Mouse (Mus musculus) adrenal gland, adult 10 weeks (tissue): ENCODE measurements around the gene Smarcc2. TPM values are rescaled to one million over a fixed set of nuclear protein-coding genes. Genes with fewer than 3 reads are reported as not detected.

Experiments
- polyA plus RNA-seq: library from polyadenylated mRNA; stranded (reverse); fragments of 350-450 nt; fragmentation: Illumina TruSeq; extraction: RNeasy Lipid Tissue Mini Kit (QIAGEN cat#74804); gene quantifications from one replicate; pipeline ENCODE4 v1.2.3, GENCODE M21; 2014; ENCODE audit warnings: low read depth, low replicate concordance

Smarcc2 gene
- 50.5 TPM for polyA plus RNA-seq

GRCm38 (mm10) chr10:128458719-128459408, at the start of gene Smarcc2:
Gene Smarcc2 (plus strand): TSS chr10:128459248.

GRCm38 (mm10) chr10:128411211-128412054, 47.6 kb upstream of the Smarcc2 start, which contains the start of the genes Nabp2 and Rnf41:
Gene Nabp2 (minus strand): TSS chr10:128411492.
Gene Rnf41 (plus strand): TSS chr10:128411657.

GRCm38 (mm10) chr10:128493695-128494666, 34.9 kb downstream of the Smarcc2 start, which contains the start of gene Myl6:
Gene Myl6 (minus strand): TSS chr10:128494145.

GRCm38 (mm10) chr10:128498590-128498989, 39.5 kb downstream of the Smarcc2 start, which contains the start of gene Myl6b:
Gene Myl6b (minus strand): TSS chr10:128498685.

GRCm38 (mm10) chr10:128525671-128526308, 66.7 kb downstream of the Smarcc2 start, which contains the start of gene Esyt1:
Gene Esyt1 (minus strand): TSS chr10:128525871.

Other genes with a start within 250 kb of the Smarcc2 start
- gene Spryd4, start 247.4 kb upstream of the Smarcc2 start, polyA plus RNA-seq: 9.9 TPM
- gene Mip, start 233.4 kb upstream of the Smarcc2 start, polyA plus RNA-seq: not detected
- gene Timeless, start 227.2 kb upstream of the Smarcc2 start, polyA plus RNA-seq: 1.7 TPM
- gene Apon, start 205.2 kb upstream of the Smarcc2 start, polyA plus RNA-seq: not detected
- gene Apof, start 190.6 kb upstream of the Smarcc2 start, polyA plus RNA-seq: 7.3 TPM
- gene Stat2, start 188.7 kb upstream of the Smarcc2 start, polyA plus RNA-seq: 16.5 TPM
- gene Il23a, start 160.5 kb upstream of the Smarcc2 start, polyA plus RNA-seq: not detected
- 7.5 TPM for gene Pan2, start 155.9 kb upstream of the Smarcc2 start, polyA plus RNA-seq
- 51.6 TPM for gene Cnpy2, start 136.8 kb upstream of the Smarcc2 start, polyA plus RNA-seq
- 151 TPM for gene Cs, start 121.5 kb upstream of the Smarcc2 start, polyA plus RNA-seq
- gene Coq10a, start 90.3 kb upstream of the Smarcc2 start, polyA plus RNA-seq: 19.6 TPM
- 14.8 TPM for gene Ankrd52, start 82.1 kb upstream of the Smarcc2 start, polyA plus RNA-seq
- gene Slc39a5, start 58.0 kb upstream of the Smarcc2 start, polyA plus RNA-seq: not detected
- gene Nabp2, start 47.8 kb upstream of the Smarcc2 start, polyA plus RNA-seq: 32.8 TPM
- gene Rnf41, start 47.6 kb upstream of the Smarcc2 start, polyA plus RNA-seq: 13.8 TPM
- gene Myl6, start 34.9 kb downstream of the Smarcc2 start, polyA plus RNA-seq: 64.3 TPM
- gene Myl6b, start 39.4 kb downstream of the Smarcc2 start, polyA plus RNA-seq: not detected
- 5.1 TPM for gene Esyt1, start 66.6 kb downstream of the Smarcc2 start, polyA plus RNA-seq
- gene Zc3h10, start 88.5 kb downstream of the Smarcc2 start, polyA plus RNA-seq: 0.82 TPM
- gene Rpl41, start 90.1 kb downstream of the Smarcc2 start, polyA plus RNA-seq: 12.5 TPM
- 91.8 TPM for gene Pa2g4, start 106.7 kb downstream of the Smarcc2 start, polyA plus RNA-seq
- gene Erbb3, start 130.4 kb downstream of the Smarcc2 start, polyA plus RNA-seq: 2.4 TPM
- gene Rps26, start 167.5 kb downstream of the Smarcc2 start, polyA plus RNA-seq: 12.2 TPM
- gene Ikzf4, start 186.7 kb downstream of the Smarcc2 start, polyA plus RNA-seq: 1.5 TPM
- 13.9 TPM for gene Suox, start 214.8 kb downstream of the Smarcc2 start, polyA plus RNA-seq
- gene Rab5b, start 237.0 kb downstream of the Smarcc2 start, polyA plus RNA-seq: 151 TPM
- gene Pmel, start 244.9 kb downstream of the Smarcc2 start, polyA plus RNA-seq: not detected
- 12.2 TPM for gene Cdk2, start 245.8 kb downstream of the Smarcc2 start, polyA plus RNA-seq